Mouse (Mus musculus) spleen, adult 2 months (tissue): ENCODE results near the gene Aire.

Source experiments
- CTCF ChIP-seq: fragments of 200-500 bp; IDR thresholded peaks from 2 replicates; pipeline ENCODE4 v1.5.1; 2011; ENCODE audit warnings: mild to moderate bottlenecking, inconsistent platforms; ENCODE audit not compliant: insufficient read depth, insufficient read length, insufficient replicate concordance; ENCODE audit errors: extremely low read depth
- POLR2A ChIP-seq: fragments of 200-500 bp; IDR thresholded peaks from 2 replicates; pipeline ENCODE4 v1.6.1; 2011; ENCODE audit warnings: low read depth, low read length, inconsistent platforms

GRCm38 (mm10) chr10:78068541-78068940 lies 25.1 kb upstream of the Aire start:
- TF ChIP-seq CTCF, result no peak
- TF ChIP-seq POLR2A, result no peak
